Mouse (Mus musculus) kidney, embryonic 15.5 days (tissue): ENCODE measurements around the gene Rdh7. TPM values are rescaled to one million over a fixed set of nuclear protein-coding genes. Genes with fewer than 3 reads are reported as not detected.
"Not testable (repeated sequence)": the region's sequence is repeated elsewhere in the genome, so short reads cannot be mapped to it uniquely, and the experiment has no call there.

ENCODE experiments used
- ATAC-seq: fragments of 200-750 bp; cut with Nextera tagmentation; replicated peaks from 2 replicates; pipeline ENCODE4 v1.8.0; 2017; ENCODE audit warnings: moderate TSS enrichment; ENCODE audit not compliant: low FRiP score
- H3K27ac ChIP-seq: fragments of 300-500 bp; sonication (generic); 2 replicates; pipeline ENCODE4 v1.5.1; 2015; ENCODE audit warnings: mild to moderate bottlenecking, inconsistent platforms
- H3K27me3 ChIP-seq: fragments of 300-500 bp; sonication (generic); 2 replicates; pipeline ENCODE4 v1.6.1; 2015; ENCODE audit warnings: inconsistent platforms
- H3K36me3 ChIP-seq: fragments of 300-500 bp; sonication (generic); 2 replicates; pipeline ENCODE4 v1.6.1; 2015; ENCODE audit warnings: inconsistent platforms
- H3K4me1 ChIP-seq: fragments of 300-500 bp; sonication (generic); 2 replicates; pipeline ENCODE4 v1.6.1; 2015; ENCODE audit warnings: inconsistent platforms
- H3K4me2 ChIP-seq: fragments of 300-500 bp; sonication (generic); 2 replicates; pipeline ENCODE4 v1.6.1; 2015; ENCODE audit warnings: moderate library complexity, mild to moderate bottlenecking, inconsistent platforms
- H3K4me3 ChIP-seq: fragments of 300-500 bp; sonication (generic); replicated peaks from 2 replicates; pipeline ENCODE4 v1.5.1; 2015; ENCODE audit warnings: mild to moderate bottlenecking, inconsistent platforms
- H3K9ac ChIP-seq: fragments of 300-500 bp; sonication (generic); 2 replicates; pipeline ENCODE4 v1.6.1; 2015; ENCODE audit warnings: mild to moderate bottlenecking, inconsistent platforms
- H3K9me3 ChIP-seq: fragments of 300-500 bp; sonication (generic); replicated peaks from 2 replicates; pipeline ENCODE4 v1.6.1; 2016; ENCODE audit warnings: inconsistent platforms
- WGBS: fragments of 180-500 bp; shearing (Covaris S2); methylation state at CpG from one replicate; pipeline ENCODE4 v1.1.7; 2015; ENCODE audit warnings: mixed read lengths; 5-methylcytosine and 5-hydroxymethylcytosine counted together
- polyA plus RNA-seq: library from polyadenylated mRNA; unstranded; fragments of >200 nt; fragmentation: Nextera tagmentation; extraction: Ambion mirVana; gene quantifications from 2 replicates; pipeline ENCODE4 v1.2.1, GENCODE M21; 2015

Rdh7 gene
- polyA plus RNA-seq, 1 experiment from 2014 or later, result not detected

GRCm38 (mm10) chr10:127840776-127841175 lies 47.8 kb downstream of the Rdh7 start:
- ATAC-seq, result no peak
- 72% methylated on average over 2 of the region's 2 CpGs for WGBS

GRCm38 (mm10) chr10:127838539-127838938 lies 50.1 kb downstream of the Rdh7 start:
- Histone ChIP-seq H3K27ac (no peak overlapping the region), H3K4me2 (no peak overlapping the region), H3K27me3 (no peaks in the 10 kb centered on the region), H3K4me3 (no peak overlapping the region), H3K36me3 (no peaks in the 10 kb centered on the region), H3K9me3 (no peaks in the 10 kb centered on the region), H3K4me1 (peaks cover 5% of the 10 kb centered on the region; the same call in 1 of the 2 replicates), H3K9ac (no peak overlapping the region)
- ATAC-seq, result no peak
- WGBS, result 89% methylated on average over 2 of the region's 2 CpGs

More at GRCm38 (mm10) chr10:127840776-127841175, 47.8 kb downstream of the Rdh7 start:
- no peak overlapping the region for H3K4me3 ChIP-seq
- H3K9ac ChIP-seq, result no peak overlapping the region
- H3K27me3 ChIP-seq, result no peaks in the 10 kb centered on the region
- H3K4me2 ChIP-seq, result no peak overlapping the region
- no peaks in the 10 kb centered on the region for H3K4me1 ChIP-seq
- H3K27ac ChIP-seq, result no peak overlapping the region
- H3K36me3 ChIP-seq, result no peaks in the 10 kb centered on the region
- no peaks in the 10 kb centered on the region for H3K9me3 ChIP-seq

GRCm38 (mm10) chr10:127837793-127838192 lies 50.8 kb downstream of the Rdh7 start:
- H3K9ac ChIP-seq, H3K27ac ChIP-seq, H3K4me2 ChIP-seq, H3K4me1 ChIP-seq, ATAC-seq, H3K9me3 ChIP-seq, H3K36me3 ChIP-seq, H3K27me3 ChIP-seq, H3K4me3 ChIP-seq: not testable (repeated sequence)
- WGBS, result 85% methylated on average over 5 of the region's 5 CpGs

- no peaks in the 10 kb centered on the region for H3K9me3 ChIP-seq
- no peak overlapping the region for H3K9ac ChIP-seq
- no peaks in the 10 kb centered on the region for H3K27me3 ChIP-seq
- peak overlapping the region; percentile 86 for H3K27ac ChIP-seq
- H3K4me1 ChIP-seq, result peaks cover 5% of the 10 kb centered on the region; the same call in 1 of the 2 replicates
- H3K36me3 ChIP-seq, result no peaks in the 10 kb centered on the region
- 60% methylated on average over 5 of the region's 5 CpGs for WGBS
- ATAC-seq, result no peak
- H3K4me2 ChIP-seq, result no peak overlapping the region
- H3K4me3 ChIP-seq, result no peak overlapping the region
Observed at GRCm38 (mm10) chr10:127835292-127835691, 53.3 kb downstream of the Rdh7 start.

GRCm38 (mm10) chr10:127834186-127834585 lies 54.4 kb downstream of the Rdh7 start:
- H3K4me2 ChIP-seq, H3K9ac ChIP-seq, ATAC-seq, H3K9me3 ChIP-seq, H3K27me3 ChIP-seq, H3K4me1 ChIP-seq, H3K4me3 ChIP-seq, H3K36me3 ChIP-seq: not testable (repeated sequence)
- H3K27ac ChIP-seq, result 0 out of 2 replicates have a peak overlapping the region, but pooled peaks have one; percentile 3
- 90% methylated on average over 1 of the region's 1 CpGs for WGBS

Other genes with a start within 250 kb of the Rdh7 start
- 26.5 and 27.2 TPM in 2 replicates for gene Stat6, start 245.8 kb downstream of the Rdh7 start, polyA plus RNA-seq
- 10.9 TPM in 2 replicates for gene Nemp1, start 221.9 kb downstream of the Rdh7 start, polyA plus RNA-seq
- gene Nab2, start 220.2 kb downstream of the Rdh7 start, polyA plus RNA-seq, result 27.1 and 30.8 TPM in 2 replicates
- gene Myo1a, start 183.6 kb downstream of the Rdh7 start, polyA plus RNA-seq, result 0.65 and 0.81 TPM in 2 replicates
- gene Tac2, start 164.3 kb downstream of the Rdh7 start, polyA plus RNA-seq, result 2.2 and 2.3 TPM in 2 replicates
- 3.9 TPM in 2 replicates for gene Zbtb39, start 149.3 kb downstream of the Rdh7 start, polyA plus RNA-seq
- 7.5 and 8.3 TPM in 2 replicates for gene Gpr182, start 137.1 kb downstream of the Rdh7 start, polyA plus RNA-seq
- gene Rdh1, start 129.1 kb downstream of the Rdh7 start, polyA plus RNA-seq, result 0.12 and 0.14 TPM in 2 replicates
- gene Rdh16f1, start 129.0 kb downstream of the Rdh7 start, polyA plus RNA-seq, result 0.34 TPM in 1 of 2 replicates, not detected in the other
- gene Rdh9, start 112.4 kb downstream of the Rdh7 start, polyA plus RNA-seq, result 0.19 TPM in 1 of 2 replicates, not detected in the other
- gene Rdh16, start 87.7 kb downstream of the Rdh7 start, polyA plus RNA-seq, result 0.36 and 0.45 TPM in 2 replicates
- gene Rdh19, start 38.9 kb downstream of the Rdh7 start, polyA plus RNA-seq, result 2.0 TPM in 2 replicates
- gene Rdh16f2, start 22.3 kb downstream of the Rdh7 start, polyA plus RNA-seq, result 0.64 and 0.72 TPM in 2 replicates
- 0.08 TPM in 1 of 2 replicates, not detected in the other for gene Sdr9c7, start 9.7 kb upstream of the Rdh7 start, polyA plus RNA-seq
- not detected in 2 replicates for gene Hsd17b6, start 118.8 kb upstream of the Rdh7 start, polyA plus RNA-seq
- gene Prim1, start 126.4 kb upstream of the Rdh7 start, polyA plus RNA-seq, result 84.9 and 92.8 TPM in 2 replicates
- 838 and 886 TPM in 2 replicates for gene Naca, start 146.8 kb upstream of the Rdh7 start, polyA plus RNA-seq
- gene Ptges3, start 170.1 kb upstream of the Rdh7 start, polyA plus RNA-seq, result 493 and 571 TPM in 2 replicates
- 2,850 and 2,855 TPM in 2 replicates for gene Atp5b, start 194.5 kb upstream of the Rdh7 start, polyA plus RNA-seq
- 12.7 and 14.2 TPM in 2 replicates for gene Baz2a, start 202.8 kb upstream of the Rdh7 start, polyA plus RNA-seq